Mouse (Mus musculus): Measurements from ENCODE around the gene Clstn3. TPM values are rescaled to one million over a fixed set of nuclear protein-coding genes. Genes with fewer than 3 reads are reported as not detected.

The Clstn3 gene
- polyA plus RNA-seq (2014; fragmentation: Illumina TruSeq; extraction: RNeasy Lipid Tissue Mini Kit (QIAGEN cat#74804); ENCODE audit: low read depth, low replicate concordance), result not detected

DNA sequence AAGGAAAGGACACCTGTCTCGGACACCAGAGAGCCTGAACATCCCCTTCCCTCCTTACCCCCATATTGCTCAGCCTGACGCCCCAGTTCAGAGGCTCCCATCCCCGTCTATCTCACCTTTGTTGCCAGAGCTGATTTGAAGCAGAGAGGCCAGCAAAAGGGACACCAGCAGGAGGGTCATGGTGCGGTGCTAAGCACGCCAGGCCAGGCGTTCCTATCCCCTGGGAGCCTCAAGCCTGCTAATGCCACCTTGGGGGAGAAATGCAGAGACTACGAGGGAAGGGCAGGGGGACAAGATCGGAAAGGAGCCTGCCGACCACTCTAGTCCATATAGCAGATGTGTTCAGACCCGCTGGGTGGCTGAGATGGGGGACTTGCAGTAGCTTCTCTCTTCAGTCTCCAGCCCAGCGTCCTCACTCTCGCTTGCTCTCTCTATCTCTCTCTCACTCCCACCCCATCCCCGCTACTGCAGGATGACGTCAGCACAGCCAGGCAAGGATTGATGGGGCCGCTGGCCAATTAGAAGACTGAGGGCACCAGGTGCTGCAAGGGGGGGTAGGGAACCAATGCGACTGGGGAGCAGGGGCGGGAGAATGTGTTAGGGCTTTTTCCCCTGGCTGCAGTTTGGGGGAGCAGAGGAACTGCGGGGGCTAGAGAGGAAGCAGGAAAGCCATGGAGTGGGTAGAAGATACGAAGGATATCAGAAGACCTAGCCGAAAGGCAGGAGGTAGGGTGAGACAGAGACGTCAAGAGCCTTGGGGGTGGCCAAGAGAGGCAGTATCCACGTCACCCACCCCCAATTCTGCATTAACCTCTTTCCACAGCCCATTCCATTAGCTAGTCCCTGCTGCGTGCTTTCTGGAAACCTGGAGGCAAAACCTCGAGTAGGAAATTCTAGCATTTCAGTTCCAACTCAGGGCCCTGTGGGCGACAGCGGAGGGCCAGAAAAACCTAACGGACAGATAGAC is at the start of gene Clstn3:
TSS of gene Clstn3 (minus strand) at position 490 of the 967 bp plus-strand sequence.

DNA sequence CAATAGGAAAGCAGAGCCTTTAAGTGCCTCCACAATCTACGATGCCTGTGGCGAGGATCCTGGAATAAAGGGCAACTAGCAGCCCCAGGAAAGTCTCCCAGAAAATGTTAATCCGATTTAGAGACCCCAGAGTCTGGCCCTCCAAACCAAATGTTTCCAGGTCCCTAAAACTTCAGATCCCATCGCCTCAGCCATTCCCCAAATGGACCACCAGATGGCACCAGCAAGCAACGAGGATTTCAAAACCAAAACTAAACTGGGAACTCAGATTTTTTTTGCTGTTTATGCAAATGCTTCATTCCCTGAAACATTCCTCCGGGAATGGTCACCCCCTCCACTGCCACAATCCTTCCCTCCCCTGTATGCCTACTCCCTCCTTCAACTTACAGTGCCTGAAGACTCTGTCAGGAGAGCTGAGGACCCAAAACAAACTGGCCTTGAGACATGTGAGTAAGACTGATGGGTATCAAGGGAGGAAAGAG is 47.8 kb upstream of the Clstn3 start, which contains the start of gene C1ra:
TSS of gene C1ra (plus strand) at position 51 of the 482 bp plus-strand sequence.

DNA sequence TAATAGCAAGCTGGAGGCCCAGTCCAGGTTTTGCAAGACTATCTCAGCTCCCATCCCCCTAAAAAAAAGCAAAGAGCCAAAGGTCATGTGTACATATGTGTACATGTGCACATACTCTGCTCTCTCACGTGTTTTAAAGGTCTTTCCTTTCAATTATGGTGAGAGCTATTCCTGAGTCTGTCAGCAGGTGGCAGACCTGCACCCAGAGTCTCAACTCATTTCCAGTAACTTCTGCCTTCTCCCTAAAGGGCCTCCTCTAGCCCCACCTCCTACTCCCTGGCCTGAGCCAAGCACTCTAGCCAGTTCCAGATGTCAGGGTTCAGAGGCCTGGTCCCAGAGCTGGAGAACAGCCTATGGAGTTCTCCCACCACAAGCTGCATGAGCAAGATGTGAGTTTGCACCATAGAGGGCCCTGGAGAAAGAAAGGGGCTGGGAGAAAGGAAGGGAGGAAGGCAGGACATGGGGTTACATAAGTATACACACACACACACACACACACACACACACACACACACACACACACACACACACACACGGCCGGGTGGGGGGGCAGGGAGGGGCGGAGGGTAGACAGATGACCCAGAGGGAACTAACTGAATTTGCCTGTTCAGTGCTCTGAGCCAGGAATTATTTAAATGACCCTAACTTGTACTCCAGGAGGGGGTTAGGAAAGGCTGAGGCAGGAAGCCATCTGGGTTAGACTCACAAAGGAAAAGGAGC is 28.4 kb upstream of the Clstn3 start, which contains the start of gene C1rl:
TSS of gene C1rl (plus strand) at position 272 of the 720 bp plus-strand sequence.

GRCm38 (mm10) chr6:124414927-124415325 is 49.7 kb downstream of the Clstn3 start, which contains the start of gene Pex5:
Pex5 (minus strand) TSS chr6:124415067.

Other genes starting within 250 kb of the Clstn3 start
- not detected for gene Vmn2r27, start 232.9 kb downstream of the Clstn3 start, polyA plus RNA-seq (2014; fragmentation: Illumina TruSeq; extraction: RNeasy Lipid Tissue Mini Kit (QIAGEN cat#74804); ENCODE audit: low read depth, low replicate concordance)
- 0.40 TPM for gene Cd163, start 160.1 kb downstream of the Clstn3 start, polyA plus RNA-seq (2014; fragmentation: Illumina TruSeq; extraction: RNeasy Lipid Tissue Mini Kit (QIAGEN cat#74804); ENCODE audit: low read depth, low replicate concordance)
- 15.4 TPM for gene Pex5, start 49.7 kb downstream of the Clstn3 start, polyA plus RNA-seq (2014; fragmentation: Illumina TruSeq; extraction: RNeasy Lipid Tissue Mini Kit (QIAGEN cat#74804); ENCODE audit: low read depth, low replicate concordance)
- 5.5 TPM for gene C1rl, start 28.3 kb upstream of the Clstn3 start, polyA plus RNA-seq (2014; fragmentation: Illumina TruSeq; extraction: RNeasy Lipid Tissue Mini Kit (QIAGEN cat#74804); ENCODE audit: low read depth, low replicate concordance)
- gene C1ra, start 47.6 kb upstream of the Clstn3 start, polyA plus RNA-seq (2014; fragmentation: Illumina TruSeq; extraction: RNeasy Lipid Tissue Mini Kit (QIAGEN cat#74804); ENCODE audit: low read depth, low replicate concordance), result 6.9 TPM
- 38.4 TPM for gene C1s1, start 77.6 kb upstream of the Clstn3 start, polyA plus RNA-seq (2014; fragmentation: Illumina TruSeq; extraction: RNeasy Lipid Tissue Mini Kit (QIAGEN cat#74804); ENCODE audit: low read depth, low replicate concordance)
- gene C1rb, start 105.5 kb upstream of the Clstn3 start, polyA plus RNA-seq (2014; fragmentation: Illumina TruSeq; extraction: RNeasy Lipid Tissue Mini Kit (QIAGEN cat#74804); ENCODE audit: low read depth, low replicate concordance), result not detected
- gene C1s2, start 171.3 kb upstream of the Clstn3 start, polyA plus RNA-seq (2014; fragmentation: Illumina TruSeq; extraction: RNeasy Lipid Tissue Mini Kit (QIAGEN cat#74804); ENCODE audit: low read depth, low replicate concordance), result 0.20 TPM
- gene Lpcat3, start 198.2 kb upstream of the Clstn3 start, polyA plus RNA-seq (2014; fragmentation: Illumina TruSeq; extraction: RNeasy Lipid Tissue Mini Kit (QIAGEN cat#74804); ENCODE audit: low read depth, low replicate concordance), result 51.6 TPM
- 19.5 TPM for gene Emg1, start 247.4 kb upstream of the Clstn3 start, polyA plus RNA-seq (2014; fragmentation: Illumina TruSeq; extraction: RNeasy Lipid Tissue Mini Kit (QIAGEN cat#74804); ENCODE audit: low read depth, low replicate concordance)
- 27.3 TPM for gene Phb2, start 247.5 kb upstream of the Clstn3 start, polyA plus RNA-seq (2014; fragmentation: Illumina TruSeq; extraction: RNeasy Lipid Tissue Mini Kit (QIAGEN cat#74804); ENCODE audit: low read depth, low replicate concordance)